Mouse (Mus musculus) spleen, adult 2 months (tissue): ENCODE measurements around the gene Iqschfp. TPM values are rescaled to one million over a fixed set of nuclear protein-coding genes. Genes with fewer than 3 reads are reported as not detected.
A peak's percentile ranks its signal among the peaks of the same experiment; 100 is the strongest.

Experiments
- DNase-seq, 2 experiments: peaks; one replicate each; pipeline versions ENCODE4 v3.0.0 to v3.0.0-alpha.2; 2012 to 2021; ENCODE audit warnings: low spot score in 2 of 2, low read depth in 1 of 2
- H3K27ac ChIP-seq: fragments of 200-500 bp; 2 replicates; pipeline ENCODE4 v1.5.1; 2012; ENCODE audit warnings: low read length, inconsistent platforms; ENCODE audit not compliant: insufficient read depth
- H3K27me3 ChIP-seq: fragments of 200-500 bp; 2 replicates; pipeline ENCODE4 v1.6.1; 2012; ENCODE audit warnings: mild to moderate bottlenecking, moderate library complexity, low read length, inconsistent platforms; ENCODE audit not compliant: control insufficient read depth, insufficient read depth
- H3K36me3 ChIP-seq: fragments of 200-500 bp; 2 replicates; pipeline ENCODE4 v1.6.1; 2012; ENCODE audit warnings: mild to moderate bottlenecking, low read length, inconsistent platforms; ENCODE audit not compliant: control insufficient read depth, insufficient read depth
- H3K4me1 ChIP-seq: fragments of 200-500 bp; 2 replicates; pipeline ENCODE4 v1.6.1; 2011; ENCODE audit warnings: inconsistent platforms; ENCODE audit not compliant: control insufficient read depth, insufficient read depth, insufficient read length
- H3K4me3 ChIP-seq: fragments of 200-500 bp; 2 replicates; pipeline ENCODE4 v1.5.1; 2011; ENCODE audit warnings: mild to moderate bottlenecking, inconsistent platforms; ENCODE audit not compliant: insufficient read depth, insufficient read length; ENCODE audit errors: extremely low read depth
- CTCF ChIP-seq: fragments of 200-500 bp; IDR thresholded peaks from 2 replicates; pipeline ENCODE4 v1.5.1; 2011; ENCODE audit warnings: mild to moderate bottlenecking, inconsistent platforms; ENCODE audit not compliant: insufficient read depth, insufficient read length, insufficient replicate concordance; ENCODE audit errors: extremely low read depth
- POLR2A ChIP-seq: fragments of 200-500 bp; IDR thresholded peaks from 2 replicates; pipeline ENCODE4 v1.6.1; 2011; ENCODE audit warnings: low read depth, low read length, inconsistent platforms
- WGBS: fragments of 180-500 bp; shearing (Covaris S2); methylation state at CpG from one replicate; pipeline ENCODE4 v1.1.7; 2018; 5-methylcytosine and 5-hydroxymethylcytosine counted together
- polyA plus RNA-seq: library from polyadenylated mRNA; depleted of rRNA; stranded (reverse); fragments of >200 nt; gene quantifications from 2 replicates; pipeline ENCODE4 v1.2.3, GENCODE M21; 2012

The Iqschfp gene
- polyA plus RNA-seq, 1 experiment: not detected

- TF ChIP-seq CTCF (no peak), POLR2A (no peak)
- no peak for DNase-seq
- Histone ChIP-seq H3K4me3 (no peak overlapping the region), H3K36me3 (no peaks in the 10 kb centered on the region), H3K27me3 (no peaks in the 10 kb centered on the region), H3K27ac (no peak overlapping the region), H3K4me1 (no peaks in the 10 kb centered on the region; the same call in none of the 2 replicates)
- WGBS: 94% methylated on average over 8 of the region's 8 CpGs
These were observed 715.3 kb downstream of the Iqschfp start for GRCm38 (mm10) chr3:68607336-68607735.

GRCm38 (mm10) chr3:68608848-68609497 is 716.9 kb downstream of the Iqschfp start:
- H3K36me3 ChIP-seq: no peaks in the 10 kb centered on the region

GRCm38 (mm10) chr3:68610011-68610410 is 718.0 kb downstream of the Iqschfp start:
- WGBS: 54% methylated on average over 6 of the region's 6 CpGs
- H3K27me3 ChIP-seq: no peaks in the 10 kb centered on the region
- H3K36me3 ChIP-seq: no peaks in the 10 kb centered on the region
- H3K4me3 ChIP-seq: no peak overlapping the region
- DNase-seq: no peak
- TF ChIP-seq POLR2A (no peak), CTCF (no peak)
- no peaks in the 10 kb centered on the region; the same call in none of the 2 replicates for H3K4me1 ChIP-seq
- no peak overlapping the region for H3K27ac ChIP-seq

More at GRCm38 (mm10) chr3:68608848-68609497, 716.9 kb downstream of the Iqschfp start:
- no peak for TF ChIP-seq POLR2A
- TF ChIP-seq CTCF: no peak
- no peak for DNase-seq
- no peaks in the 10 kb centered on the region; the same call in none of the 2 replicates for H3K4me1 ChIP-seq
- H3K27me3 ChIP-seq: no peaks in the 10 kb centered on the region
- 90% methylated on average over 19 of the region's 19 CpGs for WGBS
- no peak overlapping the region for H3K4me3 ChIP-seq
- no peak overlapping the region for H3K27ac ChIP-seq

GRCm38 (mm10) chr3:68610598-68611261 is 718.7 kb downstream of the Iqschfp start:
- TF ChIP-seq POLR2A (no peak), CTCF (no peak)
- Histone ChIP-seq H3K36me3 (no peaks in the 10 kb centered on the region), H3K27ac (no peak overlapping the region), H3K4me3 (no peak overlapping the region), H3K4me1 (no peaks in the 10 kb centered on the region; the same call in none of the 2 replicates), H3K27me3 (no peaks in the 10 kb centered on the region)
- no peak for DNase-seq
- 87% methylated on average over 11 of the region's 11 CpGs for WGBS

GRCm38 (mm10) chr3:68615042-68615810 is 723.2 kb downstream of the Iqschfp start:
- WGBS: 50% methylated on average over 10 of the region's 10 CpGs
- Histone ChIP-seq H3K4me3 (no peak overlapping the region), H3K36me3 (no peaks in the 10 kb centered on the region), H3K27ac (no peak overlapping the region), H3K27me3 (no peaks in the 10 kb centered on the region), H3K4me1 (no peaks in the 10 kb centered on the region; the same call in 1 of the 2 replicates)
- TF ChIP-seq POLR2A (no peak), CTCF (no peak)
- DNase-seq: peak in 1 of 2 experiments; percentile 33

GRCm38 (mm10) chr3:68616363-68616762 is 724.3 kb downstream of the Iqschfp start:
- H3K4me3 ChIP-seq: no peak overlapping the region
- WGBS: 71% methylated on average over 12 of the region's 12 CpGs
- H3K27ac ChIP-seq: no peak overlapping the region

More at GRCm38 (mm10) chr3:68616363-68616762, 724.3 kb downstream of the Iqschfp start:
- TF ChIP-seq POLR2A (no peak), CTCF (no peak)
- no peak for DNase-seq
- no peaks in the 10 kb centered on the region for H3K36me3 ChIP-seq
- H3K4me1 ChIP-seq: no peaks in the 10 kb centered on the region
- no peaks in the 10 kb centered on the region for H3K27me3 ChIP-seq
